Mouse (Mus musculus): ENCODE results near the gene Ism1. TPM values are rescaled to one million over a fixed set of nuclear protein-coding genes. Genes with fewer than 3 reads are reported as not detected.

Gene Ism1
- polyA plus RNA-seq, 1 experiment from 2014 or later = 15.1 TPM

- no peak overlapping the region for H3K4me3 ChIP-seq (ENCODE audit: low read depth, low read length)
- ATAC-seq (peak; percentile 72), DNase-seq (ENCODE audit: low spot score) (peak; percentile 49)
- H3K27me3 ChIP-seq (replicated peaks; ENCODE audit: insufficient read depth, low read length) = no peaks in the 10 kb centered on the region
- no peaks in the 10 kb centered on the region for H3K4me1 ChIP-seq (ENCODE audit: insufficient read depth, low read depth, low read length)
- 41% methylated on average over 6 of the region's 6 CpGs for WGBS
- peak overlapping the region; percentile 51; the same call in 1 of the 2 replicates for H3K27ac ChIP-seq (ENCODE audit: low read length)
- H3K36me3 ChIP-seq (ENCODE audit: insufficient read depth, low read length) = no peaks in the 10 kb centered on the region
- no peaks in the 10 kb centered on the region for H3K9me3 ChIP-seq (ENCODE audit: low read length)
- peak; percentile 21; the same call in 1 of the 2 replicates for TF ChIP-seq EP300 (IDR thresholded peaks at IDR 0.05)
- TF ChIP-seq CTCF (IDR thresholded peaks at IDR 0.05) = no peak
- no peak overlapping the region for H3K4me2 ChIP-seq (replicated peaks; ENCODE audit: low read depth, low read length)
- H3K9ac ChIP-seq (replicated peaks; ENCODE audit: low read depth) = no peak overlapping the region
Measured at GRCm38 (mm10) chr2:139708194-139708899, 30.4 kb downstream of the Ism1 start.

- H3K9me3 ChIP-seq (ENCODE audit: low read length) = no peaks in the 10 kb centered on the region
- no peak overlapping the region for H3K27ac ChIP-seq (ENCODE audit: low read length)
- no peaks in the 10 kb centered on the region for H3K36me3 ChIP-seq (ENCODE audit: insufficient read depth, low read length)
- no peaks in the 10 kb centered on the region for H3K4me1 ChIP-seq (ENCODE audit: insufficient read depth, low read depth, low read length)
- H3K4me2 ChIP-seq (replicated peaks; ENCODE audit: low read depth, low read length) = no peak overlapping the region
- no peak overlapping the region for H3K9ac ChIP-seq (replicated peaks; ENCODE audit: low read depth)
- ATAC-seq = no peak
- DNase-seq (ENCODE audit: low spot score) = no peak
- TF ChIP-seq EP300 (IDR thresholded peaks at IDR 0.05) (no peak), CTCF (IDR thresholded peaks at IDR 0.05) (no peak)
- no peak overlapping the region for H3K4me3 ChIP-seq (ENCODE audit: low read depth, low read length)
- WGBS = 39% methylated on average over 3 of the region's 3 CpGs
- no peaks in the 10 kb centered on the region for H3K27me3 ChIP-seq (replicated peaks; ENCODE audit: insufficient read depth, low read length)
Measured at GRCm38 (mm10) chr2:139711640-139712039, 33.7 kb downstream of the Ism1 start.

DNA sequence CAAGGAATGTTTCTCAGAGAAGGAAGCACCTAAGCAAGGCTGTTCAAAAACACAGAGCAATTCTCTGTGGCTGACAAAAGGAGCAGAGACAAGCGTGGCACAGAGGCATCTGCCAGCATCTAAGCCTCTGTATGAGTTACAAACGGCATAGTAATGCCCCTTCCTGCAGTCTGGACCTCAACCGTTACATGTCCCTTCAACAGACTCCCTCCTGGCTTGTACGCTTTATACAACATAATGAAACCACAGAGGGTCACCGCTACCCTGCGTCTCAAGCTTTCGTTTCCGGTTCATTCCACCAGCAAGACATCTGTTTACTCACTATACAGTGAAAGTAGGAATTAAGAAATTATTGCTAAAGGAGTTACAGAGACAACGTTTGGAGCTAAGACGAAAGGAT lies 34.1 kb downstream of the Ism1 start:
- DNase-seq (ENCODE audit: low spot score) (no peak), ATAC-seq (no peak)
- Histone ChIP-seq H3K9me3 (ENCODE audit: low read length) (no peaks in the 10 kb centered on the region), H3K4me1 (ENCODE audit: insufficient read depth, low read depth, low read length) (no peaks in the 10 kb centered on the region), H3K27ac (ENCODE audit: low read length) (no peak overlapping the region), H3K4me3 (ENCODE audit: low read depth, low read length) (no peak overlapping the region), H3K4me2 (replicated peaks; ENCODE audit: low read depth, low read length) (no peak overlapping the region), H3K36me3 (ENCODE audit: insufficient read depth, low read length) (no peaks in the 10 kb centered on the region), H3K9ac (replicated peaks; ENCODE audit: low read depth) (no peak overlapping the region), H3K27me3 (replicated peaks; ENCODE audit: insufficient read depth, low read length) (no peaks in the 10 kb centered on the region)
- no peak for TF ChIP-seq EP300 (IDR thresholded peaks at IDR 0.05)
- TF ChIP-seq CTCF (IDR thresholded peaks at IDR 0.05) = no peak
- WGBS = 84% methylated on average over 10 of the region's 10 CpGs

DNA sequence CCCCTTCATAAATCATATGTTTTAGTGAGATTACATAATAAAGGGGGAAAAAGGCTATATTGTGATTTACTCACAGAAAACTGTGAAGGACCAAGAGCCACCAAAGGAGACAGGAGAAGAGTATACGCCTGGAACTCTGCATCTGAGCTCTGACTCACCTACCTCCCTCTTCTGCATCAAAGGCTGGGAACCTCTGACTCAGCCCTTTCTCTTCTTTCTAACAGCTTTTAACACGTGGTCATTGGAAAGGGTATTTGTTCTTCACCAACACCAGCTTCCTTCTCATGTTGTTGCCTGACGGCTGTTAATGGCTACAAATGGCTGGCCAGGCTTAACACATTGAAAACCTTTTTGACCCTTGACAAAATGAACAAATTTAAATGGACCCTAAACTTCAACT lies 36.2 kb downstream of the Ism1 start:
- DNase-seq (ENCODE audit: low spot score) (no peak), ATAC-seq (no peak)
- no peak overlapping the region for H3K9ac ChIP-seq (replicated peaks; ENCODE audit: low read depth)
- no peaks in the 10 kb centered on the region for H3K9me3 ChIP-seq (ENCODE audit: low read length)
- H3K4me3 ChIP-seq (ENCODE audit: low read depth, low read length) = no peak overlapping the region
- no peaks in the 10 kb centered on the region for H3K4me1 ChIP-seq (ENCODE audit: insufficient read depth, low read depth, low read length)
- H3K27me3 ChIP-seq (replicated peaks; ENCODE audit: insufficient read depth, low read length) = no peaks in the 10 kb centered on the region
- TF ChIP-seq EP300 (IDR thresholded peaks at IDR 0.05) (no peak), CTCF (IDR thresholded peaks at IDR 0.05) (no peak)
- no peaks in the 10 kb centered on the region for H3K36me3 ChIP-seq (ENCODE audit: insufficient read depth, low read length)
- no peak overlapping the region for H3K27ac ChIP-seq (ENCODE audit: low read length)
- WGBS = 71% methylated on average over 3 of the region's 3 CpGs
- no peak overlapping the region for H3K4me2 ChIP-seq (replicated peaks; ENCODE audit: low read depth, low read length)

DNA sequence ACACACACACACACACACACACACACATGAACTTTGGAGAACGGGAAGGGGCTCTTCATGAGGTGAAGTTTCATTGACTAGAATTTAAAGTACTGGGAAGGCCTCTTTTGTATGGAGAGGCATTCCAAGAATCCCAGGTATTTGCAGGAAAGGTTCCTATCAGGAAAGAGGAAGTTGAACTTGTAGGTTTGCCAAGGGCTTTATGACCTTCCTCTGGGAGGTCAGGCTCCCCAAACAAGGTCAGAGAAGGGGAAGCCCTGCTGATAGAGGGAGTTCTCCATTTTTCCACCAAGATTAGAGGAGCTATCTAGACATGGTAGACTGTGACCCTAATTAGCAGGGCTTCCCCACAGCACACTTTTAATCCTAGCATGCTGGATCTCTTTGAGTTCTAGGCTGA lies 39.8 kb downstream of the Ism1 start:
- DNase-seq (ENCODE audit: low spot score) (no peak), ATAC-seq (no peak)
- WGBS = 30% methylated on average over 1 of the region's 1 CpGs
- no peak overlapping the region for H3K4me2 ChIP-seq (replicated peaks; ENCODE audit: low read depth, low read length)
- no peak overlapping the region for H3K9ac ChIP-seq (replicated peaks; ENCODE audit: low read depth)
- no peaks in the 10 kb centered on the region for H3K36me3 ChIP-seq (ENCODE audit: insufficient read depth, low read length)
- no peaks in the 10 kb centered on the region for H3K4me1 ChIP-seq (ENCODE audit: insufficient read depth, low read depth, low read length)
- no peaks in the 10 kb centered on the region for H3K9me3 ChIP-seq (ENCODE audit: low read length)
- H3K27me3 ChIP-seq (replicated peaks; ENCODE audit: insufficient read depth, low read length) = no peaks in the 10 kb centered on the region
- no peak overlapping the region for H3K4me3 ChIP-seq (ENCODE audit: low read depth, low read length)
- H3K27ac ChIP-seq (ENCODE audit: low read length) = no peak overlapping the region
- TF ChIP-seq EP300 (IDR thresholded peaks at IDR 0.05) = peak; percentile 66; the same call in 1 of the 2 replicates
- TF ChIP-seq CTCF (IDR thresholded peaks at IDR 0.05) = no peak

- Histone ChIP-seq H3K36me3 (ENCODE audit: insufficient read depth, low read length) (no peaks in the 10 kb centered on the region), H3K9me3 (ENCODE audit: low read length) (no peaks in the 10 kb centered on the region), H3K4me2 (replicated peaks; ENCODE audit: low read depth, low read length) (no peak overlapping the region), H3K27ac (ENCODE audit: low read length) (no peak overlapping the region), H3K4me1 (ENCODE audit: insufficient read depth, low read depth, low read length) (no peaks in the 10 kb centered on the region), H3K27me3 (replicated peaks; ENCODE audit: insufficient read depth, low read length) (no peaks in the 10 kb centered on the region), H3K9ac (replicated peaks; ENCODE audit: low read depth) (no peak overlapping the region), H3K4me3 (ENCODE audit: low read depth, low read length) (no peak overlapping the region)
- TF ChIP-seq CTCF (IDR thresholded peaks at IDR 0.05) (peak; percentile 85), EP300 (IDR thresholded peaks at IDR 0.05) (no peak)
- 4% methylated on average over 1 of the region's 1 CpGs for WGBS
- ATAC-seq (peak; percentile 77), DNase-seq (ENCODE audit: low spot score) (peak; percentile 52)
Measured at GRCm38 (mm10) chr2:139722700-139723099, 44.7 kb downstream of the Ism1 start.

Measured in lung, postnatal 0 days (tissue).